Mouse (Mus musculus): Measurements from ENCODE around the gene Rbm42. TPM values are rescaled to one million over a fixed set of nuclear protein-coding genes. Genes with fewer than 3 reads are reported as not detected.

The Rbm42 gene
- polyA plus RNA-seq, 1 experiment from 2014 or later: 131 TPM

Other genes with a start within 250 kb of the Rbm42 start
- 9.6 and 15.2 TPM in 2 replicates for gene Tyrobp, start 236.6 kb downstream of the Rbm42 start, polyA plus RNA-seq (2014; fragmentation: Nextera tagmentation; extraction: Ambion mirVana)
- gene Hcst, start 230.5 kb downstream of the Rbm42 start, polyA plus RNA-seq (2014; fragmentation: Nextera tagmentation; extraction: Ambion mirVana): 1.0 TPM in 1 of 2 replicates, not detected in the other
- 1.3 and 1.6 TPM in 2 replicates for gene Nfkbid, start 228.6 kb downstream of the Rbm42 start, polyA plus RNA-seq (2014; fragmentation: Nextera tagmentation; extraction: Ambion mirVana)
- 99.2 and 108 TPM in 2 replicates for gene Aplp1, start 204.8 kb downstream of the Rbm42 start, polyA plus RNA-seq (2014; fragmentation: Nextera tagmentation; extraction: Ambion mirVana)
- gene Kirrel2, start 192.6 kb downstream of the Rbm42 start, polyA plus RNA-seq (2014; fragmentation: Nextera tagmentation; extraction: Ambion mirVana): 0.55 and 0.61 TPM in 2 replicates
- gene Nphs1, start 192.0 kb downstream of the Rbm42 start, polyA plus RNA-seq (2014; fragmentation: Nextera tagmentation; extraction: Ambion mirVana): 0.21 and 0.24 TPM in 2 replicates
- gene Prodh2, start 156.7 kb downstream of the Rbm42 start, polyA plus RNA-seq (2014; fragmentation: Nextera tagmentation; extraction: Ambion mirVana): not detected in 2 replicates
- 66.0 and 72.7 TPM in 2 replicates for gene Arhgap33, start 115.3 kb downstream of the Rbm42 start, polyA plus RNA-seq (2014; fragmentation: Nextera tagmentation; extraction: Ambion mirVana)
- 5.5 and 7.4 TPM in 2 replicates for gene Hspb6, start 98.1 kb downstream of the Rbm42 start, polyA plus RNA-seq (2014; fragmentation: Nextera tagmentation; extraction: Ambion mirVana)
- 20.0 and 23.6 TPM in 2 replicates for gene Proser3, start 98.0 kb downstream of the Rbm42 start, polyA plus RNA-seq (2014; fragmentation: Nextera tagmentation; extraction: Ambion mirVana)
- 45.7 and 50.2 TPM in 2 replicates for gene Lin37, start 90.5 kb downstream of the Rbm42 start, polyA plus RNA-seq (2014; fragmentation: Nextera tagmentation; extraction: Ambion mirVana)
- 89.2 and 97.5 TPM in 2 replicates for gene U2af1l4, start 87.0 kb downstream of the Rbm42 start, polyA plus RNA-seq (2014; fragmentation: Nextera tagmentation; extraction: Ambion mirVana)
- 12.1 and 13.6 TPM in 2 replicates for gene Gm49396, start 87.0 kb downstream of the Rbm42 start, polyA plus RNA-seq (2014; fragmentation: Nextera tagmentation; extraction: Ambion mirVana)
- gene Psenen, start 86.7 kb downstream of the Rbm42 start, polyA plus RNA-seq (2014; fragmentation: Nextera tagmentation; extraction: Ambion mirVana): 96.1 and 99.3 TPM in 2 replicates
- gene Igflr1, start 84.9 kb downstream of the Rbm42 start, polyA plus RNA-seq (2014; fragmentation: Nextera tagmentation; extraction: Ambion mirVana): 4.7 and 6.0 TPM in 2 replicates
- gene Kmt2b, start 61.6 kb downstream of the Rbm42 start, polyA plus RNA-seq (2014; fragmentation: Nextera tagmentation; extraction: Ambion mirVana): 14.3 TPM in 2 replicates
- gene Zbtb32, start 51.4 kb downstream of the Rbm42 start, polyA plus RNA-seq (2014; fragmentation: Nextera tagmentation; extraction: Ambion mirVana): 0.15 and 0.31 TPM in 2 replicates
- gene Upk1a, start 37.5 kb downstream of the Rbm42 start, polyA plus RNA-seq (2014; fragmentation: Nextera tagmentation; extraction: Ambion mirVana): 0.31 and 0.73 TPM in 2 replicates
- 700 and 735 TPM in 2 replicates for gene Cox6b1, start 24.2 kb downstream of the Rbm42 start, polyA plus RNA-seq (2014; fragmentation: Nextera tagmentation; extraction: Ambion mirVana)
- not detected in 2 replicates for gene Etv2, start 14.5 kb downstream of the Rbm42 start, polyA plus RNA-seq (2014; fragmentation: Nextera tagmentation; extraction: Ambion mirVana)
- gene Haus5, start 14.7 kb upstream of the Rbm42 start, polyA plus RNA-seq (2014; fragmentation: Nextera tagmentation; extraction: Ambion mirVana): 68.9 and 76.6 TPM in 2 replicates
- gene Pmis2, start 21.3 kb upstream of the Rbm42 start, polyA plus RNA-seq (2014; fragmentation: Nextera tagmentation; extraction: Ambion mirVana): not detected in 2 replicates
- gene 2200002J24Rik, start 48.6 kb upstream of the Rbm42 start, polyA plus RNA-seq (2014; fragmentation: Nextera tagmentation; extraction: Ambion mirVana): not detected in 2 replicates
- gene Atp4a, start 61.9 kb upstream of the Rbm42 start, polyA plus RNA-seq (2014; fragmentation: Nextera tagmentation; extraction: Ambion mirVana): 0.72 and 1.7 TPM in 2 replicates
- 133 and 153 TPM in 2 replicates for gene Tmem147, start 79.2 kb upstream of the Rbm42 start, polyA plus RNA-seq (2014; fragmentation: Nextera tagmentation; extraction: Ambion mirVana)
- gene Gapdhs, start 93.4 kb upstream of the Rbm42 start, polyA plus RNA-seq (2014; fragmentation: Nextera tagmentation; extraction: Ambion mirVana): 0.33 and 1.5 TPM in 2 replicates
- gene Sbsn, start 101.2 kb upstream of the Rbm42 start, polyA plus RNA-seq (2014; fragmentation: Nextera tagmentation; extraction: Ambion mirVana): 0.27 and 1.8 TPM in 2 replicates
- gene Dmkn, start 113.4 kb upstream of the Rbm42 start, polyA plus RNA-seq (2014; fragmentation: Nextera tagmentation; extraction: Ambion mirVana): not detected in 2 replicates
- not detected in 2 replicates for gene Krtdap, start 137.6 kb upstream of the Rbm42 start, polyA plus RNA-seq (2014; fragmentation: Nextera tagmentation; extraction: Ambion mirVana)
- not detected in 2 replicates for gene Ffar2, start 173.5 kb upstream of the Rbm42 start, polyA plus RNA-seq (2014; fragmentation: Nextera tagmentation; extraction: Ambion mirVana)
- gene Ffar3, start 205.9 kb upstream of the Rbm42 start, polyA plus RNA-seq (2014; fragmentation: Nextera tagmentation; extraction: Ambion mirVana): not detected in 2 replicates
- gene Ffar1, start 211.2 kb upstream of the Rbm42 start, polyA plus RNA-seq (2014; fragmentation: Nextera tagmentation; extraction: Ambion mirVana): not detected in 2 replicates
- not detected in 2 replicates for gene Cd22, start 230.0 kb upstream of the Rbm42 start, polyA plus RNA-seq (2014; fragmentation: Nextera tagmentation; extraction: Ambion mirVana)